Mouse (Mus musculus) heart, postnatal 10 days (tissue): ENCODE measurements around the gene Prkaa2. TPM values are rescaled to one million over a fixed set of nuclear protein-coding genes. Genes with fewer than 3 reads are reported as not detected.
"Not testable (repeated sequence)": the region's sequence is repeated elsewhere in the genome, so short reads cannot be mapped to it uniquely, and the experiment has no call there.

Source experiments
- DNase-seq, 2 experiments: peaks; one replicate each; pipeline ENCODE4 v3.0.0; 2021
- intact Hi-C: fragments of 180-260 bp; cut with DNase I; formaldehyde crosslinking; loops from one replicate; pipeline ENCODE4 v1.15.1; 2025
- total RNA-seq, 2 experiments: library from RNA; stranded (reverse); gene quantifications; 2 replicates each; pipeline ENCODE4 v1.2.3; 2021

Prkaa2 gene
- total RNA-seq, 2 experiments from 2014 or later: 71.3 to 81.0 TPM

DNA sequence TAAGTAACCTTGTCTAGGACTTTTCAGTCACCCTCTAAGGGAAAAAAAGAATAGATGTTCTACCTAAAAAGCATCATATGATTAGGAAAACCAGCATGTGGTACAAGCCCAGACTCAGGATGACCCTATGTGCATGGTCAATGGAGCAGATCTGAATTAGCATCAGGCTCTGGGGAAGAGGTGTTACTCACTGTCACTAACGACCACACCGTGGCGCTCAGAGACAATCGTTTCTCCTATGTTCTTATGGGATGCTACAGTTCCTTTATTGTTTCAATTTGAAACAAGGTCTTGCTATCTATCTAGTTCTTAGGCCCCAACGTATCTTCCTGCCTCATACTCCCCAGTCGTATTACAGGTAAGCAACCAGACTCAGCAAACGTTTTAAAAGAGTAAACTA lies 76.5 kb downstream of the Prkaa2 start:
- intact Hi-C loops: loop anchor here (5.0 kb wide), 1 partner anchor 1194 kb away; no protein-coding TSS in a partner anchor
- no peak for DNase-seq

- no peak for DNase-seq
- intact Hi-C loops: loop anchor here (5.0 kb wide), 1 partner anchor 1196 kb away; no protein-coding TSS in a partner anchor
Measured at GRCm38 (mm10) chr4:105031104-105031503, 78.6 kb downstream of the Prkaa2 start.

GRCm38 (mm10) chr4:105027278-105027677 lies 82.4 kb downstream of the Prkaa2 start:
- intact Hi-C loops: no loop called here
- DNase-seq: no peak

DNA sequence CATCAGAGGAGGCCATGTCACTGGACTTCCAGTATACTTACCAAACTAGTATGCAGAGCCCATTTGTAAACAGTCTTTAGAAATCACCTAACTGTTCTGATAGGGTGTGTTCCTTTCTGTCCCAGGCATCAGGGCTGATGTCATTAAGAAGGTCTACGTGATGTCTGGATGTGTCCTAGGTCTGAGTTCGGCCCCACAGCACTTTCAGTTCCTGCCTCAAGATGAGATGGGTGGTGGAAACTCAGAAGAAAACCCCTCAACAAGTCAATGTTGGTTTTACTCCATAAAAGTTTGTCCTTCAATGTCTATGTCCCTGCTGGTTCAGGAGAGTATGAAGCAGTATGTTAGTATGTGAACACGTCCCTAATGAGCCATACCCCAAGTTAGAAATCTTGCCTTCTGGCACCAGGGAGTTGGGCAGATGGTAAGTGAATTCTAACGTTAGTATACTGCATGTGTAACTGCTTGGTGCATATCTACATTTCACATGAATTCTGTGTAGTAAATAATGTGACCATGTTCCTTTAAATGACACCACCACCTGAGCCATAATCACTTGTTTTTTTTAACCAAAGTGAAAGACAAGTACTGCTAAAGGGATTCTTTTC lies 93.6 kb downstream of the Prkaa2 start:
- intact Hi-C loops: no loop called here
- DNase-seq: no peak

- intact Hi-C loops: no loop called here
Measured at GRCm38 (mm10) chr4:105015496-105015895, 94.2 kb downstream of the Prkaa2 start.

GRCm38 (mm10) chr4:105013718-105014117 lies 96.0 kb downstream of the Prkaa2 start:
- no peak for DNase-seq
- intact Hi-C loops: no loop called here

More at GRCm38 (mm10) chr4:105015496-105015895, 94.2 kb downstream of the Prkaa2 start:
- DNase-seq: no peak

GRCm38 (mm10) chr4:105007360-105008018 lies 102.2 kb downstream of the Prkaa2 start:
- intact Hi-C loops: no loop called here
- DNase-seq: no peak

DNA sequence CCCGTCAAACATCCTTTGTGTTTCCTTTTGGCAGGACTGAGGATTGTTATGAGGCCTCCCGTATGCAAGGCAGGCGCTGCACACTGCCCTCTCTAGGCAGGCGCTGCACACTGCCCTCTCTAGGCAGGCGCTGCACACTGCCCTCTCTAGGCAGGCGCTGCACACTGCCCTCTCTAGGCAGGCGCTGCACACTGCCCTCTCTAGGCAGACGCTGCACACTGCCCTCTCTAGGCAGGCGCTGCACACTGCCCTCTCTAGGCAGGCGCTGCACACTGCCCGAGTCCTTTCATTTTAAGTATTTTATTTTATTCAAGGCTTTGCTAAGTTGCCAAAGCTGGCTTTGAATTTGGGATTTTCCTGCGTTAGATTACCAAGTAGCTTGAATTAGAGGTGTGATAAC lies 105.0 kb downstream of the Prkaa2 start:
- not testable (repeated sequence) for DNase-seq
- intact Hi-C loops: loop anchor here (5.0 kb wide), 1 partner anchor 92 kb away; the partner anchor contains the start of gene Fyb2

- intact Hi-C loops: loop anchor here (5.0 kb wide), 1 partner anchor 92 kb away; the partner anchor contains the start of gene Fyb2
Measured at GRCm38 (mm10) chr4:105004135-105004534, 105.6 kb downstream of the Prkaa2 start.

DNA sequence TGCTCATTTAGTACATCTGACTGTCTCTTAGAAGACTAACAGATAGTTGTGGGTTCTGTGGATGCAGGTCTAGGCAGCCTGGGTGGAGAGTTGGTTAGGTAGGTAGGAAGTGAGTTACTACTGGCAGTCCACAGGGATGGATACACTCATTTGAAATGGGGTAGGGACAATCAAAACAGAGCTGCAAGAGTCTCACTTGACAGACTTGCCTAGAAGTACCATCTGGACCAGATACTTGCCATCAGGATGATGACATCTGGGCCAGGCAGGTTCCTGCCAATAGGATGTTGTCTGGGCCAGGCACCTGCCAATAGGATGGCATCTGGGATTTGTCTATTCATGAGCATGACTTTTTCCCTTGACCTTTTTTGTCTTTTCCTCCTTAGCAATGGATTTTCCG lies 108.0 kb downstream of the Prkaa2 start:
- no peak for DNase-seq
- intact Hi-C loops: loop anchor here (5.0 kb wide), 1 partner anchor 89 kb away; the partner anchor contains the start of gene Fyb2

More at GRCm38 (mm10) chr4:105004135-105004534, 105.6 kb downstream of the Prkaa2 start:
- no peak for DNase-seq

DNA sequence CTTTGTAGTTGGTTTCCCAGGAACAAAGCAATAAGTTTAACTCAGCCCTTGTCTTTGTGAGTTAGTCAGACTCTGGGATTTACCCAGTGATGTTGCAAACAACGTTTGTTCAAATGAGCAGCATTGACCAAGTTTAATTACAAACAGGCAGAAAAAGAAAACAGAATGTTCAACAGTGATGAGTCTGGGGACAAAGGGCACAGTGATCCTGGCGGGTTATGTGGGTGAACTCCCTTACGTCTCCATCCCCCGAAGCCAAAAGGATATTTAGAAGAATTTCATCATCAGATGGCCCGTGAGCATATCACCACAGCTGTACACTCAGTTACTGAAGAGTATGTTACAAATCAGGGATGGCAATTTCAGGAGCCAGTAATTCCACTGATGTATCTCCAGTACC lies 110.0 kb downstream of the Prkaa2 start:
- intact Hi-C loops: loop anchor here (5.0 kb wide), 1 partner anchor 87 kb away; the partner anchor contains the start of gene Fyb2
- DNase-seq: no peak

GRCm38 (mm10) chr4:104993140-104993874 lies 116.4 kb downstream of the Prkaa2 start:
- no peak for DNase-seq
- intact Hi-C loops: no loop called here

GRCm38 (mm10) chr4:104992271-104992670 lies 117.4 kb downstream of the Prkaa2 start:
- intact Hi-C loops: no loop called here
- no peak for DNase-seq

GRCm38 (mm10) chr4:104990686-104991085 lies 119.0 kb downstream of the Prkaa2 start:
- DNase-seq: peak in 1 of 2 experiments; percentile 4
- intact Hi-C loops: no loop called here

DNA sequence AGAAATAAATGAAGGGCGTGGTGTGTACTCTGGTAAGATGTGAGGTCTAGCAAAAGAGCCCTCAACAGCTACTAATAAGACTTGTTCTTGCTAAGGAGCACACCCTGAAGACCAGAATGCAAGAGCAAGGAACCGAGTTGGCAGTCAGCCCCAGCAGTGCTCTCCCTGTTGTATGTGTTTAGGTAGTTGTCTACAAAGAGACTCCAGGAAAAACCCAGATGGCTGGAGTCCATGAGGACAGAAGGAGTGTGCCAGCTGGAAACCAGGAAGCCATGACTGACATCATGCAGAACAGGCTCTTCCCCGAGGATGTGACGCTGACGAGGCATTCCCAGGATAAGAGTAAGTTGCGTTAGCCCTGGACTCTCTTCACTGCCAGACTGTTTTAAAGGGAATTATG lies 119.7 kb downstream of the Prkaa2 start:
- peak; percentile 44 to 46 for DNase-seq
- intact Hi-C loops: no loop called here

DNA sequence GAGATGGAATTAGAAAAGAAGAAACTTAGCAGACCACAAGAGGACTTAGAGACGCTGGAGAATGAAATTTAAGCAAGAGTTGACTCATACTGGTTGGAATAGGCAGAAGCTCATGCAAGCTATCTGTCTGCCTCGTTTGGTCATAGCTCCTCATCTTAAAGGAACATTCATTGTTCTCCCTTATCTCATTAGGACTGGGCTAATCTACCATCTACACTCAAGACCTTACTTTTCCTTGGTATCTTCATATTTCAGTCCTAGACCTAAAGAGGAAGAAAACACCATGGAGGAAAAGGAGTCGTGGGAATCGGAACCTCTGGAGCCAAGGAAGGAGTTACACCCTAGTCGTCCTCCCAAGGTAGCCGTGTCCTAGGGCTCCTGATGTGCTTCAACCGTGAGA lies 121.0 kb downstream of the Prkaa2 start:
- DNase-seq: no peak
- intact Hi-C loops: no loop called here

DNA sequence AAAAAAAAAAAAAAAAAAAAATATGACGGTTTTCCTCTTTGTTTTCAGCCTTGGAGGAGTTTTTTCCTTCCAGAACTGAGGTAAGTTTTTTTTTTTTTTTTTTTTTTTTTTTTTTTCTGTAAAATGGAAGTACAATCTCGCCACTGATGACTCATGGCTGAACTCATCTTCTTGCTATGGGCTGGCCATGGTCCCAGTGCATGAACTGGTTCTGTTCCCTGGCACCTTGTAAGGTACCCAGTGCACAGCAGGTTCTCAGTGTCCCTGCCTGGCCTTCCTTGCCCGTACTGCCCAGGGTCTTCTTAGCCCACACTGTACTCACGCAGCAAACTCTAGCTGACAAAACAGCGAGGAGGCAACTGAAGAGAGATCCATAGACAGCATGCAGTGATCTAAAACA lies 121.6 kb downstream of the Prkaa2 start:
- peak in 1 of 2 experiments; percentile 5 for DNase-seq
- intact Hi-C loops: no loop called here

DNA sequence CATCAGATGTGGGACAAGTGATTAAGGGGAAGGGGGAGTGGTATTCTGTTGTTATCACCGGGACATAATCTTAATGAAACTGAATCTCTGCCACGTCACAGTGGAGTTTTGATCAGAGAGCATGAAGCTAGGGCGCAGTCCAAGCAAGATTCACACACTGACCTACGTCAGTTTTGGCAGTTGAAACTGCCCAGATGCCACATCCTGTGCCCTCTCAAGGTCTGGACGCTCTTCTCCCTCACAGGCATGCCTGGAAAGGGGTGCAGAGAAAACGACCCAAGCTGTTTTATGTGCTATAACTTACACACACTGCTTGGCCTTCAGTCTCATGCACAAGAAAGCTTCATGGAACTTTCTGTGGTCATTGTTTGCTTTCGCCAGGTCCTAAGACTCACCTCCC lies 122.1 kb downstream of the Prkaa2 start:
- no peak for DNase-seq
- intact Hi-C loops: no loop called here

DNA sequence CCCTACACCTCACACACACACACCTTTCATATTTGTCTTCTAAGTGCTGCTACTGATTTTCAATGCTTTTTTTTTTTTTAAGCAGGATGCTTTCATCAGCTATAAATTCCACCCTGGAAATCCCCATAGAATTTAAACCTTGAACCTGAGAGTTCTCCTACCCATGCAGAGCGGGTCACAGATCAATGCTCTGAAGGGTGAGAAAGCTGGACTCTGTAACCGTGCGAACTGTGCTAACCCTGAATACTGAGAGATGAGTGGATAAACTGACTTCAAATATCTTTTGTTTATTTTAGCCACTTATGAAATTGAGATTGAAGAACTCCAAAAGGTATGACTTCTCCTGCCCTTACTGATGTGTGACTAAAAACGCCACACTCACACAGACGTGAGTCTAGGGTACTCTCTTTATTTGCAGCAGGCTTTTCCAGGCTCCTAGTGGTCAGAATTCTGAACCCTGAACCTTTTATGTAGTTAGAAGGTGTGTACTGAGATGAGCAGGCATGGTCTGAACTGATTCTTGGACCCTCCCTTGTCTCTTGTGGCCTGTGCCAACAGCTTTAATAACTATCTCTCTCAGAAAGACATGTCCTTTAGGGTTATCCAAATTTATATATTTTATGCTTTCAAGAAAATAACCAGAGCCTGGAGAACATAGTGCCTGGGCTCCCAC lies 123.6 kb downstream of the Prkaa2 start:
- DNase-seq: no peak
- intact Hi-C loops: no loop called here
